Mouse (Mus musculus): ENCODE data around the gene Xbp1. TPM values are rescaled to one million over a fixed set of nuclear protein-coding genes. Genes with fewer than 3 reads are reported as not detected.

Gene Xbp1
- polyA plus RNA-seq, 1 experiment from 2014 or later: 158 TPM

DNA sequence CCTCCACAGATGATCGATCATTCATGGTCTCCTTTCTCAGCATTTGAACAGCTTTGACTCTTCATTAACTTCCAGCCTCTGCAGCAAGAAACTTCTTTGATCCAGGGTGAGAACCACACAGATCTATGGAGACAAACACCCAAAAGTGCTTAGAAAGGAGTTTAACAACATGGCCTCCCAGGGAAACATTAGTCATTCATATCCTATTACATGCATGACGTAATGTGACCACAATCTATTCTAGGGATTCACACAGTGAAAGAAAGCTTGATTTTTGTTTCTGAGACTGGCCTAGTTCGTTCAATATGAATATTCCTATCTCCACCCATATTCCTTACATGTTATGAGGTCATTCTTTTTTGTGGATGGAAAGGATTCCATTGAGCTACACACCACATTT, 45.1 kb downstream of the Xbp1 start:
- Histone ChIP-seq H3K4me3 (ENCODE audit: low read depth, low read length) (no peak overlapping the region), H3K9me3 (ENCODE audit: control insufficient read depth, low read length) (no peaks in the 10 kb centered on the region), H3K4me2 (replicated peaks; ENCODE audit: low read depth, low read length) (no peak overlapping the region), H3K4me1 (replicated peaks; ENCODE audit: control insufficient read depth, insufficient read depth, low read length) (no peaks in the 10 kb centered on the region), H3K27me3 (ENCODE audit: control insufficient read depth, insufficient read depth, low read length) (no peaks in the 10 kb centered on the region), H3K36me3 (ENCODE audit: control insufficient read depth, insufficient read depth, low read length) (no peaks in the 10 kb centered on the region), H3K9ac (ENCODE audit: low read depth, low read length) (no peak overlapping the region), H3K27ac (ENCODE audit: low read depth, low read length) (no peak overlapping the region)
- no peak for ATAC-seq (ENCODE audit: low FRiP score)
- no peak for DNase-seq (ENCODE audit: low spot score)
- WGBS: 86% methylated on average over 3 of the region's 3 CpGs

DNA sequence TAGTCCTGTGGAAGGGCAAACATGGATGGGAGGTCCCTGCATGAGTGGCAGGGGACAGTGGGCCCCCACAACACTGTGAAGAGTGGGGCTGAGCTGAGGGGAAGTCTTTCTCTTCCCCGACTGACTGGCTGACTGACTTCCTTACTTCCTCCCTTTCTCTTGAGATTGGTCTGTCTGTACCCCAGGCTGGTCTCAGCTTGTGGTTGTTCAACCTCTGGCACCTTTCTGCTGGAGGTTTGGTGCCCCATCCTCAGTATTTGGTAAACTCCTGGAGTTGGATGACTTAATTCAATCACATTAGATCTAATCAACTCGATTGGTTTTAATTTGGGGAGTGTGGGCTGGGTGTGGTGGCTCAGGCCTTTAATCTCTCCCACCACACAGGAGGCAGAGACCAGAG, 46.0 kb downstream of the Xbp1 start:
- no peak overlapping the region for H3K4me3 ChIP-seq (ENCODE audit: low read depth, low read length)
- H3K27me3 ChIP-seq (ENCODE audit: control insufficient read depth, insufficient read depth, low read length): no peaks in the 10 kb centered on the region
- no peak overlapping the region for H3K9ac ChIP-seq (ENCODE audit: low read depth, low read length)
- DNase-seq (ENCODE audit: low spot score) (no peak), ATAC-seq (ENCODE audit: low FRiP score) (no peak)
- H3K27ac ChIP-seq (ENCODE audit: low read depth, low read length): no peak overlapping the region
- 74% methylated on average over 2 of the region's 2 CpGs for WGBS
- no peaks in the 10 kb centered on the region for H3K36me3 ChIP-seq (ENCODE audit: control insufficient read depth, insufficient read depth, low read length)
- no peaks in the 10 kb centered on the region for H3K9me3 ChIP-seq (ENCODE audit: control insufficient read depth, low read length)
- H3K4me1 ChIP-seq (replicated peaks; ENCODE audit: control insufficient read depth, insufficient read depth, low read length): no peaks in the 10 kb centered on the region
- no peak overlapping the region for H3K4me2 ChIP-seq (replicated peaks; ENCODE audit: low read depth, low read length)

- no peak for DNase-seq (ENCODE audit: low spot score)
Observed at GRCm38 (mm10) chr11:5567654-5568053, 47.2 kb downstream of the Xbp1 start.

DNA sequence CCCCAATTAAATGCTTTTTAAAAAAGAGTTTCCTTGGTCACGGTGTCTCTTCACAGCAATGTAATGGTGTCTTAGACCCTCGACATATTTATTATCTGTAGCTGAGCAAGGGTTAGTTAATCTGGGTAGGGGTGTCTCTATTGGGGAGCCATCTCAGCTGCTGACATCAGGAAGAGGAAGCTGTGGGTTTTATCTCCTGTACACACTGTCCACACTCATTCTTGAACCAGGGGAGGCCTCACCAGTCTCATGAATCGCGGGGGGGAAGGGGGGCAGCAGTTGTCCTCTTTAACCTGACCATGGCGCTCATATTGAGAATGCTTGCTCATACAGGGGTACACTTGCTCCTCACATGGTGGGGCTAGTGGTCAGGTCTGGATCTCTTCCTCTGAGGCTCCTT, 47.6 kb downstream of the Xbp1 start:
- H3K9ac ChIP-seq (ENCODE audit: low read depth, low read length): no peak overlapping the region
- H3K4me1 ChIP-seq (replicated peaks; ENCODE audit: control insufficient read depth, insufficient read depth, low read length): no peaks in the 10 kb centered on the region
- no peak overlapping the region for H3K4me2 ChIP-seq (replicated peaks; ENCODE audit: low read depth, low read length)
- 90% methylated on average over 5 of the region's 5 CpGs for WGBS
- H3K27ac ChIP-seq (ENCODE audit: low read depth, low read length): no peak overlapping the region
- no peaks in the 10 kb centered on the region for H3K9me3 ChIP-seq (ENCODE audit: control insufficient read depth, low read length)
- DNase-seq (ENCODE audit: low spot score) (no peak), ATAC-seq (ENCODE audit: low FRiP score) (no peak)
- no peak overlapping the region for H3K4me3 ChIP-seq (ENCODE audit: low read depth, low read length)
- no peaks in the 10 kb centered on the region for H3K36me3 ChIP-seq (ENCODE audit: control insufficient read depth, insufficient read depth, low read length)
- H3K27me3 ChIP-seq (ENCODE audit: control insufficient read depth, insufficient read depth, low read length): no peaks in the 10 kb centered on the region

More at GRCm38 (mm10) chr11:5567654-5568053, 47.2 kb downstream of the Xbp1 start:
- Histone ChIP-seq H3K36me3 (ENCODE audit: control insufficient read depth, insufficient read depth, low read length) (no peaks in the 10 kb centered on the region), H3K9me3 (ENCODE audit: control insufficient read depth, low read length) (no peaks in the 10 kb centered on the region), H3K27ac (ENCODE audit: low read depth, low read length) (no peak overlapping the region), H3K4me3 (ENCODE audit: low read depth, low read length) (no peak overlapping the region), H3K9ac (ENCODE audit: low read depth, low read length) (no peak overlapping the region), H3K4me1 (replicated peaks; ENCODE audit: control insufficient read depth, insufficient read depth, low read length) (no peaks in the 10 kb centered on the region), H3K4me2 (replicated peaks; ENCODE audit: low read depth, low read length) (no peak overlapping the region), H3K27me3 (ENCODE audit: control insufficient read depth, insufficient read depth, low read length) (no peaks in the 10 kb centered on the region)
- ATAC-seq (ENCODE audit: low FRiP score): no peak
- WGBS: 95% methylated on average over 6 of the region's 6 CpGs

DNA sequence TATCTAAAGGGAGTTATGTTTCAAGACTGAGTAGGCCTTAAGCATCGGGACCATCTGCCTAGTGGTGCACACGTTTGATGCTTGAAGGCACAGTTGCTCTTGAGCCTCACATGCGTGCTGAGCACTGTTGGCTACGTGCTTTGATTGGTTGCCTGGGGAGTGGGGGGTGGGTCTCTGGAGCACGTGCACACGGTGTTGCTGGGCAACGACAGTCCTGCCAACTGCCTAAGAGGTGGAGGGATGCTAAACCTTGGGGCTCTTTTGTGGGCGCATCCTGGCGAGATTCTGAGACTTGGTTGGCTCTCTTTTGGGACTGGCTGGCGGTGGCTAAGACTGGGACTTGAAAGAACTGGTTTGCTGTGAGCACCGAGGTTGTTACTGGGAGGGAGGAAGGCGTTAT, 49.0 kb downstream of the Xbp1 start, which contains the start of gene Ankrd36:
TSS of gene Ankrd36 (plus strand) at position 211 of the 400 bp plus-strand sequence.
- Histone ChIP-seq H3K4me1 (replicated peaks; ENCODE audit: control insufficient read depth, insufficient read depth, low read length) (no peaks in the 10 kb centered on the region), H3K9me3 (ENCODE audit: control insufficient read depth, low read length) (no peaks in the 10 kb centered on the region), H3K4me2 (replicated peaks; ENCODE audit: low read depth, low read length) (no peak within 1 kb of the TSS), H3K27me3 (ENCODE audit: control insufficient read depth, insufficient read depth, low read length) (no peaks in the 10 kb centered on the region), H3K9ac (ENCODE audit: low read depth, low read length) (no peak within 1 kb of the TSS), H3K27ac (ENCODE audit: low read depth, low read length) (no peak within 1 kb of the TSS), H3K36me3 (ENCODE audit: control insufficient read depth, insufficient read depth, low read length) (no peaks in the 10 kb centered on the region), H3K4me3 (ENCODE audit: low read depth, low read length) (no peak within 1 kb of the TSS)
- DNase-seq (ENCODE audit: low spot score): no peak
- 79% methylated on average over 12 of the region's 12 CpGs for WGBS
- ATAC-seq (ENCODE audit: low FRiP score): no peak

GRCm38 (mm10) chr11:5571856-5572255, 51.4 kb downstream of the Xbp1 start:
- H3K36me3 ChIP-seq (ENCODE audit: control insufficient read depth, insufficient read depth, low read length): no peaks in the 10 kb centered on the region
- H3K4me1 ChIP-seq (replicated peaks; ENCODE audit: control insufficient read depth, insufficient read depth, low read length): no peaks in the 10 kb centered on the region
- no peak overlapping the region for H3K4me2 ChIP-seq (replicated peaks; ENCODE audit: low read depth, low read length)
- no peak overlapping the region for H3K9ac ChIP-seq (ENCODE audit: low read depth, low read length)
- DNase-seq (ENCODE audit: low spot score): no peak
- 93% methylated on average over 4 of the region's 4 CpGs for WGBS
- H3K9me3 ChIP-seq (ENCODE audit: control insufficient read depth, low read length): no peaks in the 10 kb centered on the region
- no peak overlapping the region for H3K27ac ChIP-seq (ENCODE audit: low read depth, low read length)
- ATAC-seq (ENCODE audit: low FRiP score): no peak
- H3K4me3 ChIP-seq (ENCODE audit: low read depth, low read length): no peak overlapping the region
- no peaks in the 10 kb centered on the region for H3K27me3 ChIP-seq (ENCODE audit: control insufficient read depth, insufficient read depth, low read length)

DNA sequence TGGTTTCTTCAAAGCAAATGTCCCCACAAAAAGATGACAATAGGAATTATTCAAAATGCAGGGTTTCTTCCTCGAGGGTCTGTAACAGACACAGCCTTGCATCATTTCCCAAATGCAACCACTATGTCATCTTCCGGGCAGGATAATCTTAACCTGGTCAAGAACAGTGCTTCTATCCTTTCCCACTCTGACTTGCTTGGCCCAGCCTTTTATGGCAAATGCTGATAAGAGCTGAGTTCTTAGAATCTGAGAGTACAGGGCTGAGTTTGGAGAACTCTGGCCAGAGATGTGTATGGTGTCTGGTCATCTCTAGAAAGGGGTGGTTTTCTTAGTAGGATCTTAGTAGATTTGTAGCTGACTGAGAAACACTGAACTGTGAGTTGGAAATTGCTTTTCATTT, 53.4 kb downstream of the Xbp1 start:
- Histone ChIP-seq H3K4me1 (replicated peaks; ENCODE audit: control insufficient read depth, insufficient read depth, low read length) (0 out of 2 replicates have a peak, but pooled peaks cover 2% of the 10 kb centered on the region), H3K27me3 (ENCODE audit: control insufficient read depth, insufficient read depth, low read length) (no peaks in the 10 kb centered on the region), H3K4me3 (ENCODE audit: low read depth, low read length) (no peak overlapping the region), H3K27ac (ENCODE audit: low read depth, low read length) (no peak overlapping the region), H3K9me3 (ENCODE audit: control insufficient read depth, low read length) (no peaks in the 10 kb centered on the region), H3K36me3 (ENCODE audit: control insufficient read depth, insufficient read depth, low read length) (no peaks in the 10 kb centered on the region), H3K4me2 (replicated peaks; ENCODE audit: low read depth, low read length) (no peak overlapping the region), H3K9ac (ENCODE audit: low read depth, low read length) (no peak overlapping the region)
- whole genome bisulfite sequencing: 93% methylated on average over 2 of the region's 2 CpGs
- no peak for ATAC-seq (ENCODE audit: low FRiP score)
- no peak for DNase-seq (ENCODE audit: low spot score)

DNA sequence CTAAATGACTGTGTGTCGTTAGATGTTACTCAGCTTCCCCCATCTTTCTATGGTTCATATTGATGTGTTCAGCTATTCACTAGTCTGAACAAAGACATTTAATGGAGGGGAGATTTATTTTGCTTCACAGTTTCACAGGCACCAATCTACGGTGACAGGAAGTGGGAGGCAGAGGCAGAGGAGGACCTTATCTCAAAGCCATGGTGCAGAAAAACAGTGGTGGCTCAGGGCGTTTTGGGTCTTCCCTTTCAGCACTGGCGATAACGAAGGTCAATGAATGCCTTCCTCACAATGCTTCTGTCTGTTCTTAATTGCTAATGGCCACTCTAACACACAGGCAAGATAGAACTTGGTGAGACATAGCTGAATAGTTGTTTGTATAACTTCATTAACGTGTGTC, 54.6 kb downstream of the Xbp1 start:
- Histone ChIP-seq H3K27me3 (ENCODE audit: control insufficient read depth, insufficient read depth, low read length) (no peaks in the 10 kb centered on the region), H3K36me3 (ENCODE audit: control insufficient read depth, insufficient read depth, low read length) (no peaks in the 10 kb centered on the region), H3K9ac (ENCODE audit: low read depth, low read length) (no peak overlapping the region), H3K4me2 (replicated peaks; ENCODE audit: low read depth, low read length) (no peak overlapping the region), H3K9me3 (ENCODE audit: control insufficient read depth, low read length) (no peaks in the 10 kb centered on the region), H3K4me3 (ENCODE audit: low read depth, low read length) (no peak overlapping the region), H3K27ac (ENCODE audit: low read depth, low read length) (no peak overlapping the region), H3K4me1 (replicated peaks; ENCODE audit: control insufficient read depth, insufficient read depth, low read length) (0 out of 2 replicates have a peak, but pooled peaks cover 2% of the 10 kb centered on the region)
- no peak for DNase-seq (ENCODE audit: low spot score)
- WGBS: 81% methylated on average over 6 of the region's 6 CpGs
- no peak for ATAC-seq (ENCODE audit: low FRiP score)
